Mouse (Mus musculus): ENCODE measurements around the gene Tdp2.

Gene Tdp2

DNA sequence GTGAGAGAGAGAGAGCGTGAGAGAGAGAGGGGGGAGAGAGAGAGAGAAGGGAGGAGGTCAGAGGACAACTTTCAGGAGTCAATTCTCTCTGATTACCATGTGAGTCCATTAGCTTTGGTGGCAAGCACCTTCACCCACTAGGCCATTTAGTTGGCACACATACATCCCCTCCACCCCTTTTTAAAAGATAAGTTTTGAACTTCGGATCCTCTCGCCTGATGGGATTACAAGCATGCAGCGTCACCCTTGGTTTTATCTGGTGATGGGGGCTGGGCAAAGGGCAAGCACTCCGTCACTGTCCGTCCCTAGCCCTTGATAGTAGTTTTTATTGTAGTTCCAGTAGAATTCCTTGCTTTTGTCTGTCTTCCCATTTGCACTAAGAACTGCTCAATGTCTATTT lies 48.7 kb downstream of the Tdp2 start:
- in situ Hi-C loops (cut with MseI, MboI) = no loop called here

DNA sequence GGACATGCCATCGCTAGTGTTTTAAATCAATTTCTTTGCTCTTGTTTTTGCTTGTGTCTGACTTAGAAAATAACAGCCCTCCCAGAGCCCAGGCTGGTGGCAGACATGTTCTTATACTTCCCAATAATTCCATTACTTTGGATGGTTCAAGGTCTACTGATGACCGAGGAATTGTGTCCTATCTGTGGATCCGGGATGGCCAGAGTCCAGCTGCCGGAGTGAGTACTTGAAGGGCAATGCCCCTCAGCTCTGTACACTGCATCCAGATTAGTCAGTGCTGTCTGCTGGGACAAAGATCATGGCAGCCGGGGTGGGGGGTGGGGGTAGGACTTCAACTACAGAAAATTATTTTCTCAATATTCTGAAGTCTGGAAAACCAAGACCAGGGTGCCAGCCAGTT lies 49.2 kb downstream of the Tdp2 start:
- in situ Hi-C loops (cut with MseI, MboI) = no loop called here

DNA sequence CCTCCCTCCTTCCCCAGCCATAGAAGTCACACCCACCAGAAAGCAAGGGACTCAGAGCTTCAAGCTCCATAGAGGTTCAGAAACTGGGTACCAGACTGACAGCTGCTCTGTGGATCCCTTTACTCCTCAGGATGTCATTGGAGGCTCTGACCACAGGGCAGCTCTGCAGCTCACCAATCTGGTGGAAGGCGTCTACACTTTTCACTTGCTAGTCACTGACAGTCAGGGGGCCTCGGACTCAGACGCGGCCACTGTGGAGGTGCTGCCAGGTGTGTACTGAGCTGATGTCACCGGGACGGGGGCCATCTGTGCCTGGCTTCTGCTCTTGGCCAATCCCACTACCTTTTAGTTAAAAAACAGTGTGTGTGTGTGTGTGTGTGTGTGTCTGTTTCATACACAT lies 50.9 kb downstream of the Tdp2 start:
- in situ Hi-C loops (cut with MseI, MboI) = no loop called here

DNA sequence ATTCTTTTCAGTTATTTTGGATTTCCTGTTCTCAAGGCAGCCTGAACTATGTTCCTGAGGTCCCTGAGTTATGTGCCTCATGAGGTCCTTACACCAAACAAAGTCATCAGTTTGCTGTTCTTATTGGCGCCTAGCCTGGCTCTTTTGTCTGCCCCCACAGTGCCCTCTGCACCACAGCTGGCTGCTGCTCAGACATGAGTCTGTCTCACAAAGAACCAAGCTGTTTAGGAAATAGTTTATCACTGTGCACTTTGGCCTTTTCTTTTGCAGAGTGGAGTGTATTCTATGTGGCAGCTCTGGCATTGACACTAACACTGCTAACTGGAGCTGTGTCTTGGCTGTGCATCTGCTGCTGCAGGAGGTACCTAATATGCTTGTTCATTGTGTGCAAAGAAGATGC lies 58.1 kb downstream of the Tdp2 start:
- in situ Hi-C loops (cut with MseI, MboI) = no loop called here
